Comparison of ENCODE assay signal across 17 mouse cellular contexts in the genomic region with DNA sequence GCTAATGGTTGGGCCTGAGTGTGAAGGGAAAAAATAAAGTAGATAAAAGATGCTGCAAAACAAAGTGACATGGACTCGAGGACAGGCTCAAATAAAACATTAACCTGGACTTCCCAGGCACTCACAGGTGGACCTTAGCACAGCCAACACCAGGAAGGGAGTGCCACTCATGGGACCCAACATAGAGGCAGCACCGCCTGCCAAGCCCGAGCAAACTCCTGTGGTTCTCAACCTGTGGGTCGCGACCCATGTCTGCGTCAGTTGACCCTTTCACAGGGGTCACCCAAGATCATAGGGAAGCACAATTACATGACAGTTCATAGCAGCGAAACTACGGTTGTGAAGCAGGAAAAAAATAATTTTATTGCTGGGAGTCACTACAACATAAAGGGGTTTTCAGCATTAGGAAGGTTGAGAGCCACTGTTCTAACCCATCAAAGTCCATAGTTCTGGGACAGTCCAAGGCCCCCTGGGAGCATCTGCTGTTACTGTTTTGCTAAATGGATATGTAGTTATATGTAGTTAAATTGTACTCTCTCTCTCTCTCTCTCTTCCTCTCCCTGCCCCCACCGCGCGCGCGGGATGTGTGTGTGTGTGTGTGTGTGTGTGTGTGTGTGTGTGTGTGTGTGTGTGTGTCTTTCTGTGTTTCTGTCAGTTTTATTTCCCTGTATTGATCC. TPM values are rescaled to one million over a fixed set of nuclear protein-coding genes. Genes with fewer than 3 reads are reported as not detected.
DNase-seq lines count a peak whose midpoint lies in the region; ATAC-seq and TF ChIP-seq lines count a peak whose summit lies in the region.
"Had no signal": no experiment of that assay in that cellular context is flagged by ENCODE, and none has a peak within 500 bp of the region (broad histone marks: within the 10 kb centered on the region; RNA-seq: fewer than 3 reads in every experiment).

No protein-coding gene starts in this region.

- no peak for TF ChIP-seq EP300 in lung, postnatal 0 days (IDR thresholded peaks at IDR 0.05)

- no peaks in the 10 kb centered on the region for H3K79me2 ChIP-seq in liver, adult 2 months (ENCODE audit: control insufficient read depth, insufficient read depth, low read length)

- H3K27ac ChIP-seq in intestine, embryonic 14.5 days (ENCODE audit: low read depth) = no peak overlapping the region
- peak overlapping the region; percentile 37; the same call in 1 of the 2 replicates for H3K27ac ChIP-seq in kidney, embryonic 15.5 days
- peak overlapping the region; percentile 27; the same call in 1 of the 2 replicates for H3K27ac ChIP-seq in liver, adult 2 months (replicated peaks; ENCODE audit: insufficient read depth, low read depth, low read length)
- peak overlapping the region; percentile 86 for H3K27ac ChIP-seq in small intestine, adult 2 months (ENCODE audit: insufficient read depth, low read depth, low read length)
- H3K27ac ChIP-seq in lung, postnatal 0 days (ENCODE audit: low read length) = no peak overlapping the region
- no peak overlapping the region for H3K27ac ChIP-seq in thymus, adult 2 months (ENCODE audit: control insufficient read depth, insufficient read depth, low read length)
- H3K27ac ChIP-seq: embryonic facial prominence, embryonic 13.5 days; forebrain, embryonic 10.5 days; heart, embryonic 13.5 days; hindbrain, embryonic 10.5 days had no signal

- TF ChIP-seq CTCF in liver, adult 2 months (IDR thresholded peaks at IDR 0.05; ENCODE audit: low read depth, low read length) = no peak
- TF ChIP-seq CTCF in small intestine, adult 2 months (IDR thresholded peaks at IDR 0.05; ENCODE audit: extremely low read depth, insufficient read length, insufficient replicate concordance, low read depth, low read length) = no peak
- TF ChIP-seq CTCF in lung, postnatal 0 days (IDR thresholded peaks at IDR 0.05) = no peak
- no peak for TF ChIP-seq CTCF in thymus, adult 2 months (IDR thresholded peaks at IDR 0.05; ENCODE audit: borderline replicate concordance, control insufficient read depth, extremely low read depth, insufficient read depth, low read length, poor library complexity)

- 74% methylated on average over 13 of the region's 13 CpGs for WGBS in intestine, embryonic 14.5 days
- WGBS in kidney, embryonic 15.5 days = 77% methylated on average over 13 of the region's 13 CpGs
- 25% methylated on average over 13 of the region's 13 CpGs for WGBS in liver, adult 2 months
- 21% methylated on average over 13 of the region's 13 CpGs for WGBS in small intestine, adult 2 months
- 72% methylated on average over 8 of the region's 13 CpGs for WGBS in lung, postnatal 0 days
- 91% methylated on average over 13 of the region's 13 CpGs for WGBS in thymus, adult 2 months

- H3K4me3 ChIP-seq in intestine, embryonic 14.5 days (ENCODE audit: low read depth, low read length) = no peak overlapping the region
- H3K4me3 ChIP-seq in kidney, embryonic 15.5 days (replicated peaks) = no peak overlapping the region
- no peak overlapping the region for H3K4me3 ChIP-seq in liver, adult 2 months (ENCODE audit: insufficient read depth, low read depth, low read length)
- peak overlapping the region; percentile 11; the same call in 1 of the 2 replicates for H3K4me3 ChIP-seq in small intestine, adult 2 months (ENCODE audit: low read depth, low read length)
- H3K4me3 ChIP-seq in lung, postnatal 0 days (ENCODE audit: low read depth, low read length) = no peak overlapping the region
- no peak overlapping the region for H3K4me3 ChIP-seq in thymus, adult 2 months (ENCODE audit: control insufficient read depth, insufficient read depth, low read length)
- H3K4me3 ChIP-seq: embryonic facial prominence, embryonic 13.5 days; forebrain, embryonic 10.5 days; heart, embryonic 13.5 days; hindbrain, embryonic 10.5 days had no signal

- peak overlapping the region; percentile 18; the same call in 1 of the 2 replicates for H3K4me2 ChIP-seq in intestine, embryonic 14.5 days (ENCODE audit: low read length)
- H3K4me2 ChIP-seq in kidney, embryonic 15.5 days = no peak overlapping the region
- no peak overlapping the region for H3K4me2 ChIP-seq in lung, postnatal 0 days (replicated peaks; ENCODE audit: low read depth, low read length)
- H3K4me2 ChIP-seq: embryonic facial prominence, embryonic 13.5 days; heart, embryonic 13.5 days had no signal

- peak; percentile 55 for DNase-seq in intestine, embryonic 14.5 days (ENCODE audit: low spot score)
- peak; percentile 97 for DNase-seq in liver, adult 2 months (ENCODE audit: extremely low read depth, low read depth, low spot score)
- DNase-seq in lung, postnatal 0 days (ENCODE audit: low spot score) = no peak
- DNase-seq in thymus, adult 2 months = no peak
- DNase-seq: cerebellum, adult 11-12 months; layer of hippocampus, postnatal 36 days; lung, adult 2 months; midbrain, embryonic 14.5 days; thymus, postnatal 25 days had no signal

- H3K36me3 ChIP-seq in intestine, embryonic 14.5 days (ENCODE audit: control insufficient read depth, insufficient read depth, low read length) = peaks cover 16% of the 10 kb centered on the region
- peaks cover 28% of the 10 kb centered on the region for H3K36me3 ChIP-seq in kidney, embryonic 15.5 days
- H3K36me3 ChIP-seq in liver, adult 2 months (ENCODE audit: control insufficient read depth, insufficient read depth, low read length) = no peaks in the 10 kb centered on the region
- H3K36me3 ChIP-seq in small intestine, adult 2 months (ENCODE audit: control insufficient read depth, insufficient read depth, low read length) = 0 out of 2 replicates have a peak, but pooled peaks cover 2% of the 10 kb centered on the region
- H3K36me3 ChIP-seq in lung, postnatal 0 days (ENCODE audit: insufficient read depth, low read length) = no peaks in the 10 kb centered on the region
- no peaks in the 10 kb centered on the region for H3K36me3 ChIP-seq in thymus, adult 2 months (ENCODE audit: control insufficient read depth, insufficient read depth, low read length)

- H3K9me3 ChIP-seq in intestine, embryonic 14.5 days (ENCODE audit: control insufficient read depth, low read length) = no peaks in the 10 kb centered on the region
- no peaks in the 10 kb centered on the region for H3K9me3 ChIP-seq in kidney, embryonic 15.5 days (replicated peaks)
- no peaks in the 10 kb centered on the region for H3K9me3 ChIP-seq in lung, postnatal 0 days (ENCODE audit: low read length)
- H3K9me3 ChIP-seq: embryonic facial prominence, embryonic 13.5 days; forebrain, embryonic 10.5 days; heart, embryonic 13.5 days; hindbrain, embryonic 10.5 days had no signal

- TF ChIP-seq POLR2A in liver, adult 2 months (IDR thresholded peaks at IDR 0.05; ENCODE audit: extremely low read depth, insufficient read depth, low read length) = no peak
- TF ChIP-seq POLR2A in small intestine, adult 2 months (IDR thresholded peaks at IDR 0.05; ENCODE audit: low read depth, low read length) = peak; percentile 32; the same call in 1 of the 2 replicates
- no peak for TF ChIP-seq POLR2A in thymus, adult 2 months (IDR thresholded peaks at IDR 0.05; ENCODE audit: control insufficient read depth, extremely low read depth, insufficient read depth, low read length, poor library complexity)

- H3K4me1 ChIP-seq in intestine, embryonic 14.5 days (replicated peaks; ENCODE audit: control insufficient read depth, insufficient read depth, low read length) = peaks cover under 1% of the 10 kb centered on the region; the same call in 1 of the 2 replicates
- H3K4me1 ChIP-seq in kidney, embryonic 15.5 days = peaks cover 7% of the 10 kb centered on the region; the same call in 1 of the 2 replicates
- peaks cover 5% of the 10 kb centered on the region for H3K4me1 ChIP-seq in liver, adult 2 months (ENCODE audit: control insufficient read depth, insufficient read depth, low read length)
- peaks cover 15% of the 10 kb centered on the region; the same call in 1 of the 2 replicates for H3K4me1 ChIP-seq in small intestine, adult 2 months (ENCODE audit: control insufficient read depth, insufficient read depth, insufficient read length, low read length)
- no peaks in the 10 kb centered on the region for H3K4me1 ChIP-seq in lung, postnatal 0 days (ENCODE audit: insufficient read depth, low read depth, low read length)
- H3K4me1 ChIP-seq in thymus, adult 2 months (replicated peaks; ENCODE audit: control insufficient read depth, insufficient read depth, low read length) = no peaks in the 10 kb centered on the region; the same call in 1 of the 2 replicates

- 0 out of 2 replicates have a peak, but pooled peaks have one; percentile 53 for ATAC-seq in intestine, embryonic 14.5 days (replicated peaks; ENCODE audit: low FRiP score, low TSS enrichment, low read depth)
- ATAC-seq in kidney, embryonic 15.5 days (replicated peaks; ENCODE audit: low FRiP score) = peak; percentile 64
- ATAC-seq in CD4-positive, CD25-positive, alpha-beta regulatory T cell, adult 4 months = no peak
- no peak for ATAC-seq in lung, postnatal 0 days

- H3K9ac ChIP-seq in intestine, embryonic 14.5 days (ENCODE audit: low read length) = no peak overlapping the region
- H3K9ac ChIP-seq in kidney, embryonic 15.5 days = no peak overlapping the region
- H3K9ac ChIP-seq in liver, adult 2 months (ENCODE audit: low read depth, low read length) = no peak overlapping the region
- H3K9ac ChIP-seq in lung, postnatal 0 days (replicated peaks; ENCODE audit: low read depth) = no peak overlapping the region
- H3K9ac ChIP-seq: embryonic facial prominence, embryonic 13.5 days; heart, embryonic 13.5 days had no signal

- H3K27me3 ChIP-seq in intestine, embryonic 14.5 days (replicated peaks; ENCODE audit: control insufficient read depth, insufficient read depth, low read length) = no peaks in the 10 kb centered on the region
- H3K27me3 ChIP-seq in kidney, embryonic 15.5 days = no peaks in the 10 kb centered on the region
- no peaks in the 10 kb centered on the region for H3K27me3 ChIP-seq in liver, adult 2 months (ENCODE audit: control insufficient read depth, insufficient read depth, low read length)
- H3K27me3 ChIP-seq in small intestine, adult 2 months (ENCODE audit: control insufficient read depth, insufficient read depth, low read length) = no peaks in the 10 kb centered on the region
- no peaks in the 10 kb centered on the region for H3K27me3 ChIP-seq in lung, postnatal 0 days (replicated peaks; ENCODE audit: insufficient read depth, low read length)
- no peaks in the 10 kb centered on the region for H3K27me3 ChIP-seq in thymus, adult 2 months (ENCODE audit: control insufficient read depth, insufficient read depth, low read length)
- H3K27me3 ChIP-seq: embryonic facial prominence, embryonic 13.5 days; heart, embryonic 13.5 days had no signal

RNA-seq across cellular contexts. Expression of a gene that starts 6.4 kb away (rescaled TPM):
- polyA plus RNA-seq in intestine, embryonic 14.5 days (2014; fragmentation: Nextera tagmentation; extraction: Ambion mirVana) = 33.9 and 38.1 TPM in 2 replicates
- 35.5 and 37.0 TPM in 2 replicates for polyA plus RNA-seq in kidney, embryonic 15.5 days (2015; fragmentation: Nextera tagmentation; extraction: Ambion mirVana)
- total RNA-seq in liver, adult 2 months (2014; rRNA removed) = 11.2 and 14.8 TPM in 2 replicates
- polyA plus RNA-seq in liver, adult 2 months (2012; rRNA removed) = 28.7 and 33.3 TPM in 2 replicates
- polyA plus RNA-seq in small intestine, adult 2 months (2012; rRNA removed) = 13.5 and 29.8 TPM in 2 replicates
- polyA plus RNA-seq in CD4-positive, CD25-positive, alpha-beta regulatory T cell, adult 4 months (2017; shearing (Covaris generic)) = 10 to 100 TPM; 26.6 to 29.4 TPM
- polyA plus RNA-seq in lung, postnatal 0 days (2015; fragmentation: Nextera tagmentation; extraction: Ambion mirVana) = 23.1 and 24.3 TPM in 2 replicates
- polyA plus RNA-seq in thymus, adult 2 months (2012; rRNA removed) = 23.2 and 25.7 TPM in 2 replicates

RNA-seq across cellular contexts. Expression of a gene that starts 29.5 kb away (rescaled TPM):
- 0.61 and 0.75 TPM in 2 replicates for polyA plus RNA-seq in intestine, embryonic 14.5 days (2014; fragmentation: Nextera tagmentation; extraction: Ambion mirVana)
- polyA plus RNA-seq in kidney, embryonic 15.5 days (2015; fragmentation: Nextera tagmentation; extraction: Ambion mirVana) = 0.44 and 0.60 TPM in 2 replicates
- total RNA-seq in liver, adult 2 months (2014; rRNA removed) = not detected in 2 replicates
- polyA plus RNA-seq in liver, adult 2 months (2012; rRNA removed) = 0.06 TPM in 1 of 2 replicates, not detected in the other
- 0.18 and 0.48 TPM in 2 replicates for polyA plus RNA-seq in small intestine, adult 2 months (2012; rRNA removed)
- polyA plus RNA-seq in CD4-positive, CD25-positive, alpha-beta regulatory T cell, adult 4 months (2017; shearing (Covaris generic)) = under 1 TPM in 1 of 2 experiments, not detected in 1; 0.20 TPM
- polyA plus RNA-seq in lung, postnatal 0 days (2015; fragmentation: Nextera tagmentation; extraction: Ambion mirVana) = 0.29 and 0.30 TPM in 2 replicates
- 1.6 and 1.9 TPM in 2 replicates for polyA plus RNA-seq in thymus, adult 2 months (2012; rRNA removed)
- total RNA-seq: megakaryocyte progenitor cell, adult 5-6 weeks had no signal

RNA-seq across cellular contexts. Expression of a gene that starts 46.1 kb away (rescaled TPM):
- 4.1 and 4.3 TPM in 2 replicates for polyA plus RNA-seq in intestine, embryonic 14.5 days (2014; fragmentation: Nextera tagmentation; extraction: Ambion mirVana)
- 1.4 and 2.0 TPM in 2 replicates for polyA plus RNA-seq in kidney, embryonic 15.5 days (2015; fragmentation: Nextera tagmentation; extraction: Ambion mirVana)
- total RNA-seq in liver, adult 2 months (2014; rRNA removed) = not detected in 2 replicates
- polyA plus RNA-seq in liver, adult 2 months (2012; rRNA removed) = 0.05 and 0.07 TPM in 2 replicates
- 12.9 and 22.5 TPM in 2 replicates for polyA plus RNA-seq in small intestine, adult 2 months (2012; rRNA removed)
- under 1 TPM in 1 of 2 experiments, not detected in 1; 0.13 TPM for polyA plus RNA-seq in CD4-positive, CD25-positive, alpha-beta regulatory T cell, adult 4 months (2017; shearing (Covaris generic))
- polyA plus RNA-seq in lung, postnatal 0 days (2015; fragmentation: Nextera tagmentation; extraction: Ambion mirVana) = 0.44 and 0.58 TPM in 2 replicates
- polyA plus RNA-seq in thymus, adult 2 months (2012; rRNA removed) = 2.2 and 3.2 TPM in 2 replicates

RNA-seq across cellular contexts. Expression of a gene that starts 49.6 kb away (rescaled TPM):
- 62.8 and 67.3 TPM in 2 replicates for polyA plus RNA-seq in intestine, embryonic 14.5 days (2014; fragmentation: Nextera tagmentation; extraction: Ambion mirVana)
- polyA plus RNA-seq in kidney, embryonic 15.5 days (2015; fragmentation: Nextera tagmentation; extraction: Ambion mirVana) = 40.5 and 46.0 TPM in 2 replicates
- total RNA-seq in liver, adult 2 months (2014; rRNA removed) = 7.2 TPM in 2 replicates
- polyA plus RNA-seq in liver, adult 2 months (2012; rRNA removed) = 6.1 and 9.1 TPM in 2 replicates
- polyA plus RNA-seq in small intestine, adult 2 months (2012; rRNA removed) = 40.1 and 70.5 TPM in 2 replicates
- polyA plus RNA-seq in CD4-positive, CD25-positive, alpha-beta regulatory T cell, adult 4 months (2017; shearing (Covaris generic)) = 10 to 100 TPM; 70.9 to 98.5 TPM
- 57.2 and 62.0 TPM in 2 replicates for polyA plus RNA-seq in lung, postnatal 0 days (2015; fragmentation: Nextera tagmentation; extraction: Ambion mirVana)
- 167 and 185 TPM in 2 replicates for polyA plus RNA-seq in thymus, adult 2 months (2012; rRNA removed)

RNA-seq across cellular contexts. Expression of a gene that starts 55.9 kb away (rescaled TPM):
- 146 and 160 TPM in 2 replicates for polyA plus RNA-seq in intestine, embryonic 14.5 days (2014; fragmentation: Nextera tagmentation; extraction: Ambion mirVana)
- polyA plus RNA-seq in kidney, embryonic 15.5 days (2015; fragmentation: Nextera tagmentation; extraction: Ambion mirVana) = 105 and 112 TPM in 2 replicates
- total RNA-seq in liver, adult 2 months (2014; rRNA removed) = 2.4 and 2.6 TPM in 2 replicates
- 6.3 and 6.7 TPM in 2 replicates for polyA plus RNA-seq in liver, adult 2 months (2012; rRNA removed)
- polyA plus RNA-seq in small intestine, adult 2 months (2012; rRNA removed) = 107 and 174 TPM in 2 replicates
- polyA plus RNA-seq in CD4-positive, CD25-positive, alpha-beta regulatory T cell, adult 4 months (2017; shearing (Covaris generic)) = 1 to 10 TPM; 7.6 to 8.9 TPM
- 60.8 and 62.8 TPM in 2 replicates for polyA plus RNA-seq in lung, postnatal 0 days (2015; fragmentation: Nextera tagmentation; extraction: Ambion mirVana)
- 24.5 and 40.8 TPM in 2 replicates for polyA plus RNA-seq in thymus, adult 2 months (2012; rRNA removed)

Comparison
In these comparisons a context has a peak if more than half of its experiments do, and no peak if none do; other contexts are left out.
1. ATAC-seq: peak in intestine, embryonic 14.5 days (single experiment) and kidney, embryonic 15.5 days (single experiment); none in CD4-positive, CD25-positive, alpha-beta regulatory T cell, adult 4 months (single experiment) and lung, postnatal 0 days (single experiment).
2. DNase-seq: peak in intestine, embryonic 14.5 days (single experiment) and liver, adult 2 months (single experiment); none in lung, postnatal 0 days (single experiment) and thymus, adult 2 months (single experiment).
3. H3K27ac ChIP-seq: peak in kidney, embryonic 15.5 days (single experiment), liver, adult 2 months (single experiment) and small intestine, adult 2 months (single experiment); none in intestine, embryonic 14.5 days (single experiment), lung, postnatal 0 days (single experiment) and thymus, adult 2 months (single experiment).